Mouse (Mus musculus) MN1 (cell line): ENCODE measurements around the gene Cdc42se1.

Experiments
- DNase-seq: peaks from one replicate; pipeline ENCODE4 v3.0.0-alpha.2; 2016; ENCODE audit warnings: low spot score

Cdc42se1 gene

GRCm38 (mm10) chr3:95250783-95251424 is 22.4 kb downstream of the Cdc42se1 start, which contains the start of gene Bnipl:
Bnipl (minus strand) TSS chr3:95251193.
- DNase-seq: no peak

- DNase-seq: no peak
These were observed 28.4 kb downstream of the Cdc42se1 start for GRCm38 (mm10) chr3:95256931-95257330.

GRCm38 (mm10) chr3:95261975-95262374 is 33.4 kb downstream of the Cdc42se1 start:
- DNase-seq: no peak

GRCm38 (mm10) chr3:95263089-95263739 is 34.7 kb downstream of the Cdc42se1 start:
- DNase-seq: peak; percentile 60

GRCm38 (mm10) chr3:95264724-95265123 is 36.2 kb downstream of the Cdc42se1 start:
- DNase-seq: no peak

- no peak for DNase-seq
These were observed 37.5 kb downstream of the Cdc42se1 start for GRCm38 (mm10) chr3:95266052-95266451.

- DNase-seq: no peak
These were observed 39.3 kb downstream of the Cdc42se1 start for GRCm38 (mm10) chr3:95267855-95268254.

GRCm38 (mm10) chr3:95269789-95270188 is 41.3 kb downstream of the Cdc42se1 start:
- DNase-seq: no peak

GRCm38 (mm10) chr3:95270766-95271364 is 42.3 kb downstream of the Cdc42se1 start:
- no peak for DNase-seq

- no peak for DNase-seq
These were observed 44.9 kb downstream of the Cdc42se1 start for GRCm38 (mm10) chr3:95273471-95273870.

GRCm38 (mm10) chr3:95274453-95274852 is 45.9 kb downstream of the Cdc42se1 start:
- no peak for DNase-seq

- no peak for DNase-seq
These were observed 46.6 kb downstream of the Cdc42se1 start for GRCm38 (mm10) chr3:95275161-95275560.

- no peak for DNase-seq
These were observed 47.9 kb downstream of the Cdc42se1 start for GRCm38 (mm10) chr3:95276428-95276934.

GRCm38 (mm10) chr3:95277149-95277551 is 48.6 kb downstream of the Cdc42se1 start:
- no peak for DNase-seq

- DNase-seq: no peak
These were observed 52.2 kb downstream of the Cdc42se1 start for GRCm38 (mm10) chr3:95280747-95281146.

- DNase-seq: peak; percentile 98
These were observed 52.9 kb downstream of the Cdc42se1 start, which contains the start of the genes Mindy1 and Prune1 for GRCm38 (mm10) chr3:95281216-95282126. Mindy1 (plus strand) TSS chr3:95281345. Prune1 (minus strand) TSS chr3:95282076.

- DNase-seq: peak; percentile 45
These were observed 53.9 kb downstream of the Cdc42se1 start for GRCm38 (mm10) chr3:95282381-95282864.

- peak; percentile 91 for DNase-seq
These were observed 54.5 kb downstream of the Cdc42se1 start for GRCm38 (mm10) chr3:95282865-95283588.

GRCm38 (mm10) chr3:95283589-95283941 is 55.0 kb downstream of the Cdc42se1 start:
- DNase-seq: no peak

- no peak for DNase-seq
These were observed 55.5 kb downstream of the Cdc42se1 start for GRCm38 (mm10) chr3:95284062-95284461.
